ENCODE assay signal across 28 mouse cellular contexts in the genomic region with DNA sequence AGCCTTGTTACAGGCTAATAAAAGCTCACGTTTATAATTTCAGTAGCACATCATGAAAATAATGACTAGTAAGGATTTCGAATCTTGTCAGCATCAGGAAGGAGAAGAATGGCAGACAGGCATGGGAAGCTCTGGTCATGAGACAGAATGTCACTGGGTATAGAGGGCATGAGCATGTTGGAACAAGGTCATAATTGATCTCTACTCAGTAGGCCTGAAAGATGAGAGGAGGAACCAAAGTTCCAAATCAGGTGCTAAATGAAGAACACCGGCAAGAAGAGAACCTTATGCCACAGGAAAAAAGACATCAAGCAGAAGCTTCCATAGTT.
"Had no signal": no experiment of that assay in that cellular context is flagged by ENCODE, and none has a peak within 500 bp of the region (broad histone marks: within the 10 kb centered on the region; RNA-seq: fewer than 3 reads in every experiment).

No protein-coding gene starts in this region.

- H3K9ac ChIP-seq: limb, embryonic 12.5 days; limb, embryonic 13.5 days; limb, embryonic 15.5 days; liver, embryonic 12.5 days; liver, embryonic 13.5 days; liver, embryonic 14.5 days; liver, embryonic 15.5 days; liver, postnatal 0 days; midbrain, embryonic 12.5 days; midbrain, embryonic 13.5 days; midbrain, embryonic 15.5 days; neural tube, embryonic 12.5 days; neural tube, embryonic 13.5 days had no signal

- H3K27me3 ChIP-seq: limb, embryonic 12.5 days; limb, embryonic 13.5 days; limb, embryonic 15.5 days; liver, embryonic 12.5 days; liver, embryonic 13.5 days; liver, embryonic 15.5 days; megakaryocyte, embryonic 14.5 days; midbrain, embryonic 12.5 days; midbrain, embryonic 13.5 days; midbrain, embryonic 15.5 days; neural tube, embryonic 12.5 days; neural tube, embryonic 13.5 days had no signal

- H3K27ac ChIP-seq: left cerebral cortex, adult 2 months; limb, embryonic 10.5 days; limb, embryonic 12.5 days; limb, embryonic 13.5 days; limb, embryonic 15.5 days; liver, embryonic 12.5 days; liver, embryonic 13.5 days; liver, embryonic 14.5 days; liver, embryonic 15.5 days; macrophage; midbrain, embryonic 10.5 days; midbrain, embryonic 12.5 days; midbrain, embryonic 13.5 days; midbrain, embryonic 15.5 days; neural tube, embryonic 12.5 days; neural tube, embryonic 13.5 days had no signal

- H3K36me3 ChIP-seq: limb, embryonic 10.5 days; limb, embryonic 12.5 days; limb, embryonic 13.5 days; limb, embryonic 15.5 days; liver, embryonic 12.5 days; liver, embryonic 13.5 days; liver, embryonic 15.5 days; midbrain, embryonic 10.5 days; midbrain, embryonic 12.5 days; midbrain, embryonic 13.5 days; midbrain, embryonic 15.5 days; neural tube, embryonic 12.5 days; neural tube, embryonic 13.5 days had no signal

- DNase-seq: layer of hippocampus, postnatal 36 days; left cerebral cortex, postnatal 4 days; liver; liver, embryonic 13.5 days; liver, postnatal 0 days; lung, adult 2 months; lung, postnatal 10 days; lung, postnatal 14 days; lung, postnatal 4 days had no signal

- H3K4me3 ChIP-seq: left cerebral cortex, adult 2 months; limb, embryonic 10.5 days; limb, embryonic 12.5 days; limb, embryonic 13.5 days; limb, embryonic 15.5 days; liver, embryonic 12.5 days; liver, embryonic 13.5 days; liver, embryonic 15.5 days; megakaryocyte, embryonic 14.5 days; midbrain, embryonic 10.5 days; midbrain, embryonic 12.5 days; midbrain, embryonic 13.5 days; midbrain, embryonic 15.5 days; myocyte; neural tube, embryonic 12.5 days; neural tube, embryonic 13.5 days had no signal

- ATAC-seq: liver, embryonic 12.5 days; liver, postnatal 0 days; midbrain, embryonic 13.5 days; midbrain, embryonic 15.5 days; midbrain, embryonic 16.5 days had no signal

- H3K4me2 ChIP-seq: limb, embryonic 12.5 days; limb, embryonic 13.5 days; limb, embryonic 15.5 days; liver, embryonic 11.5 days; liver, embryonic 12.5 days; liver, embryonic 13.5 days; liver, embryonic 15.5 days; midbrain, embryonic 12.5 days; midbrain, embryonic 13.5 days; midbrain, embryonic 15.5 days; neural tube, embryonic 12.5 days; neural tube, embryonic 13.5 days had no signal

- H3K4me1 ChIP-seq: limb, embryonic 10.5 days; limb, embryonic 12.5 days; limb, embryonic 13.5 days; limb, embryonic 15.5 days; liver, embryonic 12.5 days; liver, embryonic 13.5 days; liver, embryonic 15.5 days; megakaryocyte, embryonic 14.5 days; midbrain, embryonic 10.5 days; midbrain, embryonic 12.5 days; midbrain, embryonic 13.5 days; midbrain, embryonic 15.5 days; neural tube, embryonic 12.5 days; neural tube, embryonic 13.5 days had no signal

- H3K9me3 ChIP-seq: limb, embryonic 10.5 days; limb, embryonic 12.5 days; limb, embryonic 13.5 days; limb, embryonic 15.5 days; liver, embryonic 12.5 days; liver, embryonic 13.5 days; liver, embryonic 15.5 days; megakaryocyte, embryonic 14.5 days; midbrain, embryonic 10.5 days; midbrain, embryonic 12.5 days; midbrain, embryonic 13.5 days; midbrain, embryonic 15.5 days; neural tube, embryonic 12.5 days; neural tube, embryonic 13.5 days had no signal
